Mouse (Mus musculus) lung, adult 18-20 months (tissue): Measurements from ENCODE around the gene Gab3.

Source experiments
- DNase-seq, 2 experiments: peaks; one replicate each; pipeline ENCODE4 v3.0.0; 2022; ENCODE audit warnings: mixed read lengths in 2 of 2

Gab3 gene

DNA sequence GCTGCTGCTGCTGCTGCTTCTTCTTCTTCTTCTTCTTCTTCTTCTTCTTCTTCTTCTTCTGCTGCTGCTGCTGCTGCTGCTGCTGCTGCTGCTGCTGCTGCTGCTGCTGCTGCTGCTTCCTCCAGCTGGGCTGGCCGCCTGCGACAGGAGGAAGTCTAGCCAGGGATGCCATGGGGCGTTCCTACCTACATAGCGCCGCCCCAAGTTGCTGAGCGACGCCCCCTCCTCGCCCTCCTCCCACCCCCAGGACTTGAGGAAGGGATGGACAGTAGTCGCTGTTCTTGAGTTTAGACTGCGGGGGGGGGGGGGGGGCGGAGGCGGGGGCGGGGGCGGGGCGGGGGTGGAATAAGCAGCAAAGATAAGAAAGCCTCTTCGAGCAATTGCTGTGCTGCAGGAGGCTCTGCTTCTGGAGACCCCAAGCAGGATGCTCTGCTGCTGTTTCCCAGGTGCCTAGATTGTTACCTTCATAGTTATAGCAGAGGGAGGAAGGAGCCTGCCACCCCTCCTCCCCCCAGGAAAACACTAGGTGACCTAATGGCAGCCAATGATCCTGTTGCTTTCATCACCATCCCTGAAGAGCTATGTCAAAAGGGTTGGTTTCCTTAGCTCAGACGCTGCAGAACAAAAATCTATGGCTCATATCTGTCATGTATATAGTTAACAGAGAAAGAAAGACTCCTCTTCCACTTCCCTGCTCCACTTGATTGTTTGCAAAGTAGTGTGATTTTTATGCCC is at the start of gene Gab3:
Gab3 (minus strand) TSS at position 685 of the 735 bp plus-strand sequence.
- peak; percentile 64 to 71 for DNase-seq

DNA sequence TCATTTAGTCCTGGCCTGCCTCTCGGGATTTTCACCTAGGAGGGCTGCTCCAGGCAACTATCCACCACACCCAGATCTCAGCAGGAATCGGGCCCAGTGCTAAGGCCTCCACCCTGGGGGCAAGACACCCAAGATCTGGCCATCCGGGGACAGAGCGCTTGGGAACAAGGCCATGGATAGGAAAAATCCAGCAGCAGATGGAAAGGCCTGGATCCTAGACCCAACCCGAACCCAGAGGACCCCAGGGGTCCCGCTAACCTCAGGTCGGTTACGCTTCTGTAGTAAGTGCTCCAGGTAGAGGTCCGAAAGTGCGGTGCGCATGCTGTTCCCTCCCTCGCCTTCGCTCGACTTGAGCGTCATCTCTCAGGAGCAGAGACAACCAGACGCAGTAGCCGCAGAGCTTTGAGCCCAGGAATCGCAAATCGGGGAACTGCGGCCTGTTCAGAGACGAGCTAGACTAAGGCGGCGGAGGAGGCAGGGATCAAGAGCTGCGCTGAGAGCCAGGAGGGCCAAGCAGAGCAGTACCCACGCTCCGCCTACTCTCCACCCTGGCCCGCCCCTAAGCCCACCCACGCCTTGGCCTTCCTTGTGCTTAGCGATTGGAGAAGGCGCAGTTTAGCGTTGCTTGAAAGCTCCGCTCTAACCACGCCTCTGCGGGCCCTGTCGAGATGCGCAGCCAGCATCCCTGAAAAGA is 45.4 kb upstream of the Gab3 start, which contains the start of gene Mpp1:
Mpp1 (minus strand) TSS at position 550 of the 694 bp plus-strand sequence.
- peak; percentile 85 to 89 for DNase-seq

DNA sequence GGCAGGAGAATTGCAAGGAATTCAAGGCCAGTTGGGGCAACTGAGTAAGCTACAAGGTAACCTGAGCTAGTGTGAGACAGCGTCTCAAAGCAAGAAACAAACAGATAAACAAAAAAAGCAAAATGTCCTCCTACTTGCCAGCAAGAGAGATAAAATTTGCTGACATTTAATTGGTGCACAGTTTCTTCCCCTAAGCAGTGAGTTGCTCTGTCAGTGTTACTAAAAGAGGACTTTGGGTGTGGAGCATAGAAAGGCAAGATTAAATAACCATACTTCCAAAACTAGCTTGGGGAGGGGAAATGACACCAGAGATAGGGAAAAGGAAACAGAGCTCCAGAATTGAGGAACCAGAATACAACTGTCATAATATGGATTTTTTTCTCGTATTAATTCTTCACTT is 44.2 kb upstream of the Gab3 start:
- DNase-seq = no peak

DNA sequence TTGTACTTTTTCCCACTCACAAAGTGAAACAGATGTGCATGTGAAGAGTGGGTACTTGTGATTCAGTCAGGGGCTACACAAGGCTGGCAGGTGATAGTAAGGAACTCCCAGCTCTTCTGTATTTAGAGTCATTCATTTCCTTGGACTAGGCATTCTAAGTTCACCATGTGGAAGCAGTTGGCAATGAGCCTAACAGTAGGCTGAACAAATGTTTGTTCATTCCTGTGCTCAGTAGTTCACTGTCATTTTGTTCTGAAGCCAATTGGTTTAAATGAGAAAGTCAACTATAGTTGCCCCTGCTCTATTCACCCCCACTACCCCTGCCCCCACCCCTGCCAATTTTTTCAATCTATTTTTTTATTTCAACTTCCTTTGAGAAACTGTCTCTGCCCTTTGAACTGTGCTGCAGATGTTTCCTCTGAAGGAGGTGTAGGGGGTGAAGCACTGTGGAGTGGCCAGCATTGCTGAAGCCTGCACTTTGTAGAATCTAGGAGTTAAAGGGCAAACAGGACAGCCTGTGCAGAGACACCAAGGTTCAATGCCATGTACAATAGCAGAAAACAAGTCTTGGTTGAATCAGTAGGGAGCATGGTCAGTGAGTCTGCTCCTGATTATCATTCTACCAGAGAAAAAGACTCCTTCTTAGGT is 43.2 kb upstream of the Gab3 start:
- peak in 1 of 2 experiments; percentile 19 for DNase-seq

DNA sequence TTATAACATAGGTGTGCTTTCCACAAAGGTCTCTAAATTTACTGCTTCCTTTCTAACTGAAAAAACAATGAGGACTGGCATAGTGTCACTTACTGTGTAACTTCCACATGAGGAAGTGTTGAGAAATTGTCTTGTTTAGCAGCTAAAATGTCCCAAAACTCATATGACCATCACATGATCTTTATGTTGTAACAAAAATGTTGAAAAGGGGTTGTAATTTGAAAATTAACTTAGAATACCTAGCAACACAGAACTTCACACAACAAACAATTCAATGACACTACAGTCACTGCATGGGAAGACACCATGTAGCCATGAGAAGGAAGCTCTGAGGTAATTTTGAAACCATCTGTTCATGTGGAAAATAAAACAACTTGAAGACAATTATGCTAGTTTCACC is 41.6 kb upstream of the Gab3 start:
- no peak for DNase-seq

DNA sequence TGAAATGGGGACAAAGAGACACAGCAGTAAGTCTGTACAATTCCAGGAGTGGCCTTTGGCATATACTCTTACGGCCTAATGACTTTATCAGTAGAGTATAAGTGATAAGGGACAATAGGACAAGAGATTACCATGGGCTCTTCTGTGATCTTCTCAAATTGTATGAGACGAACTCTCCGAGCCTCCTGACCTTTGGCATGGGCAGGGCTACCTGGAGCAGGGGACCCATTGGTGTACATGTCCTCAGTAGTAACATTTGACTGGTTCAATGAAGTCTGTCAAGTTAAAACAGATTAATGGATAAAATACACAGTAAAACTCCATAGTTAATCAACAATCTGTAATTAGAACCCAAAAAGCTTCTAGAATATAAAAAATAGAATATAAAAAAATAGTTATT is 40.3 kb upstream of the Gab3 start:
- DNase-seq = no peak

DNA sequence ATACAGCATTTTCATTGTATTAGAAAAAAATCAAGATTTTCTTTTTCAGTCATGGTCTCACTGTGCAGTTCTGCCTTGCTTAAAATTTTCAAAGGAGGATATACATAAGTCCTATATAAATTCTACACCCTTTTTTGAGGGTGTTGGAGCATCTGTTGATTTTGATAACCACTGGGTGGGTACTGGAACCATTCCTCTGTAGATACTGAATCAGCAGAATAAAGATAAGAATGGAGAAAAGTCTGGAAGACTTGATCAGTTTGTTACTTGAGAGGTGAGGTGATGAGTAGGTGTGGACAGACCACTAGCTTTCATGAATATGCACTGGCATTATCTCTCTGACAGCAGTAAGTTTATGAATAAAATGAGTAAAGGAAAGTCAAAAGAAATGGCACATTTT is 30.3 kb upstream of the Gab3 start:
- no peak for DNase-seq

DNA sequence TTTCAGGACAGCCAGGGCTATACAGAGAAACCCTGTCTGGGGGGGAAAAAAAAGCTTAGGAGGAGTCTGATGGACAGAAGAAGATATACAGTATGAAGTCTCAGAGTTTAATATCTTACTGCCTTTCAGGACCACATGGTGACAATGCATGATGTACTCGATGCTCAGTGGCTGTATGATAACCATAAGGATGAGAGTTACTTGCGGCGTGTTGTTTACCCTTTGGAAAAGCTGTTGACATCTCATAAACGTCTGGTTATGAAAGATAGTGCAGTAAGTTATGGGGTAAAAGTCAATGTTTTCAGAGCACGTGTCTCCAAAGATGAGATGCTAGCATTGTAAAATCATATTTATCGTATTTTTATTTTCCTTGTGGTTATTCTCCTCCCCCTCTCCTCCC is 17.0 kb upstream of the Gab3 start:
- no peak for DNase-seq

DNA sequence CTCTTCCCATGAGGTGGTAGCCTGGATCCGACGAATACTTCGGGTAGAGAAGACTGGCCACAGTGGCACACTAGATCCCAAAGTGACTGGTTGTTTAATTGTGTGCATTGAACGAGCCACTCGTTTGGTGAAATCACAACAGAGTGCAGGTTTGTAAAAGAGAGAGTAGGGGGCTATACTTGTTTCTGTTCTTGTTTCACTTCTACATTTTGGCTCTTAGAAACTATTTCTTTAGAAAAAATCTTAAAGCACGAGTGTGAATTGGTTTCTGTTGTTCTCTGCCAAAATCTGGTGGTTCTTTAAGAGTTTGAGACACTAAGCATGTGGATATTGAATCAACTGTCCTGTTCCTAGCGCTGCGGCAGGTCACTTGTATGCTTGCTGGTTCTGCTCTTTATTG is 13.5 kb upstream of the Gab3 start:
- no peak for DNase-seq

DNA sequence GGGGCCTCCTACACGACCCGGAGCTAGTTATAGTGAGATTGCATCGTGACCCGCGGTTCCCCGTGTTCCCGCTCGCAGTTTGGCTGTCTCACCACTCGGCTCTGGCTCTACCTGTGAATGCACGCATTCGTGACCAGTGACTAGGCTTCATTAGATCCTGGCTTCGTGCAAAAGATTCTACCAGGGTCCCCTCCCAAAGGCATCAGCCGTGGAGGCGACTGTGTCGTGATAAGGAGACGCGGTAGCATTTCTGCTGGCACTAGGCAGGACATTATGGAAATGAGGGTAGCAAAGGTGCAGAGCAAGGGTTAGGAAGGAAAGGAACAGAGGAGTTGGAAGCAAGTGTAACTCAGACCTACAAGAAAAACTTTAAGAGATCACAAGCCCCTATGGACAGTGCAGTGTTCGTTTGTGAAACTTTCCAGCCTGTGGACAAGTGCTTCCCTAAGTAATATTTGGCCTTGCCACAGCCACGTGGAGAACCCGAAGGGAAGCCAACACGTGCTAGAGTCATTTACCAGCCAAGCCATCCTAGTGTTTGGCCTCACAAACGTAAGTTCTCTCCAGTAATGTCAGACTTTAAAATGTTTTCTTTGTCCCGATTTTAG is 11.0 kb upstream of the Gab3 start:
- DNase-seq = no peak

DNA sequence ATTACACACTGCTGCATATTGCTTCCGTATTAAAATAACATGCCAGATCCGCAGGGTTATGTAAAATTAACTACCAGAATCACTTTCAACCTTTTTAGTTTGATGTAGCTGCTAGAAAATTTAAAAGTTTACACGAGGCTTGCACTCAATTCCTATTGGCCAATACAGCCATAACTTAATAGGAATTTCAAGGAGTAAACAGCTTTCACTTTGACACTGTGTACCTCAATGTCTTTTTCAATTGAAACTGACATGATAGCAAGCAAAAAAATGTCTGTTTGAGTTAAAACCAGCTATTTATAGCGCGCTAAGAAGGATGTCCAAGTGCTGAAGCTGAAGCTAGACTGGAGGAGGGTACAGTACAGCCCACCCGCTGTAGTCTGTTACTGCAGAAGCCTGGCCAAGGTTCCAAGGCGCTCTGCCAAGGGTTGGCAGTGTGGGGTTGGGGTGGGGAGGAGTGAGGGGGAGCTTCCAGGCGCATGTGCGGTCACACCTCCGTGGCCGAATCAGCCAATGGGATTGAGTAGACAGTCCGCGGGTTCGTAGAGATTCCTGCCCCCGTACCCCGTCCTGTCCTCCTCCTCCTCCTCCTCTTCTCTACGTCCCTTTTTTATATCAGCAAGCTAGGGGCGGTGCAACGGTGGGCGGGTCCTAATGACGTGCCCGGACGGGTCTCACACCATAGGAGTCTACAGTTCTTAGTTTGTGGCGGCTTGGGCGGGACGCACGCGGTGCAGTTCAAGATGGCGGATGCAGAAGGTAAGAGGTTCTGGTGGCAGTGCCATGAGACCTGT is 10.3 kb upstream of the Gab3 start, which contains the start of gene Dkc1:
Dkc1 (plus strand) TSS at position 486 of the 794 bp plus-strand sequence.
- peak; percentile 96 to 97 for DNase-seq

DNA sequence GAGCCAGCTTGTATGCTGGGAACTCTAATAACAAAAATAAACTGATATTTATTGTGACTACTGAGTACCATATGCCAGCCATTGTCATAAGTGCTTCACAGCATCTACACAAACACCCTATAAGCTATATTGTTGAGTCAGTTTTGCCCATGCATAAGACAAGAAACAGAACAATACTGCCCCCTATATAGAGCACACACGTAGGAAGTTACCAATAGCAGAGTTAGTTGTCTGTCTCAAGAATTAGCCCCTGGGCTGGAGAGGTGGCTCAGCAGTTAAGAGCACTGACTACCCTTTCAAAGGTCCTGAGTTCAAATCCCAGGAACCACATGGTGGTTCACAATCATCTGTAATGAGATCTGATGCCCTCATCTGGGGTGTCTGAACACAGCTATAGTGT is 396 bp upstream of the Gab3 start:
- DNase-seq = no peak

DNA sequence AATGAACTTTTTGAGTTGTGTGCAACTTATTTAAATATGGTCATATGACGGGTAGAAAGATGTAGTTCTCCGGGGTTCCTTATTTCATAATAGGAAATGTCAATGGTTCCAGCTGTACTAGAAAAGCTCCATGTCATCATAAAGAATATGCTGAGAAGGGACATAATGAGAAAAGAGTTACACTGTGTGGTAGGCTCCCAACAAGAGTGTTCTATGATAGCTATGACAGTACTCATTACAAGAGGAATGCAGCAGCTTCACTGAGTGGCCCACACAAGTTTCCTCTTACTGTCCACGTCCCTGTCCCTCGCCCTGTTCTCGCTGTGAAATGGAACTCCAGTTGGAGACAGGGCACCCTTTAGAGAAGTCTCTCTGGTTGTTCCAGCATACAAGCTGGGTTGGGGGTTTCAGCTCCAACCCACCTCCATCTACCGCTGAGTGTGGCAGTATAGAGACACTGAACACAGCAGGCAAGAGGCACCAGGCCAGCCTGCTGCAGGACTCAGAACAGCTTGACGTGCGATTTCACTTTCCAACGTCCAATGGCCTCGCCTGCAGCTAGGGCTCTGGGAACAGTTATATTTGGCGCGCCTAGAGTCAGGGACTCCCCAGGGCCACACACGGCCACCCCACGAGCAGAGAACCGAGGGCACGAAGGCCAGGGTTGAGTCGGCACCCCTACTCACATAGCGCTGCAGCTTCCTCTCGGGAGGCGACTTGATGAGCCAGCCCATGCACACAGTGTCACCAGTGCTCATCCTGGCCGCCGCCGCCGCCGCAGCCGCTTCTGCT is 1.1 kb downstream of the Gab3 start:
- DNase-seq = peak in 1 of 2 experiments; percentile 5

DNA sequence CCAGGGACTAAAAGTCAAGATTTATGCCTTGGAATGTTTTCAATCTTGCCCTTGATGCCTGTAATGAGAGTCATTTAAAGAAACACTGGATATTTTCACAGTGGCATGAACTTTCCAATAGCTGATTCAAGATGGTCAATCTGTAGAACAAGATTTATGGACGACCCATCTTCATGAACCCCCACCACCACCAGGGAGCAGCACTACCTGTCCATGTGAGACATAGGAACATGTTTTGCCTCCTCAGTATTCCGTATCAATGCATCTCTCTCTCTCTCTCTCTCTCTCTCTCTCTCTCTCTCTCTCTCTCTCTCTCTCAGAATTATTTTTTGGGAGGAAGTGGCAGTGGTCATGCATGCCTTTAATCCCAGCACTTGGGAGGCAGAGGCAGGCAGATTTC is 2.9 kb downstream of the Gab3 start:
- peak in 1 of 2 experiments; percentile 4 for DNase-seq

DNA sequence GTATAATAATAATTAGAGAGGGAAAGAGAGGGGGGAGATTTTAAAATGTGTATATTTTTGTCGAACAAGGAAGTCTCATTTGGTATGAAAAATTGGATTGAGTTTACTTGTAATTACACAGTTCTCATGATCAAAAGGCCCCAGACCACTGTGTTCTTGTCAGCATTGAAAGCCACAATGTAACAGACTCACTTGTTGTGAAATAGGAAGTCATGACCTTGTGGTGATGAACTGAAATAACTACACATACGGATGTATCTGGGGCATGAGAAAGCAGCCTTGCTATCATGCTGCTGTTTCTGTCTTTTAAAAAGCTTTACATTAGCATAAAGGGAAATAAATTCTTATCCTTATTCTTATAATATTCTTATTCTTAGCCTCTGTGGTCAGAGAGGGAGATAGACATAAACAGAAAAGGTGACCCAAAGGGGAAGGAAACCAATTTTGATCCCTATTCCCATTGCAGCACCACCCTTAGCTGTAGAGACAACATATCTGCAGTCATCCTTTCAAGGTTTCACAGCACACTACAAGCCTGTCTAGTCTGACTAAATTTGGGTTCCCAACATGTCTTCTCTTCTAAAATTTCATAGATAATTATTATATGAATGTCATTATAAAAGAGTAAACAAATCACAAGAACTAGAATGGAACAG is 29.0 kb downstream of the Gab3 start:
- no peak for DNase-seq

DNA sequence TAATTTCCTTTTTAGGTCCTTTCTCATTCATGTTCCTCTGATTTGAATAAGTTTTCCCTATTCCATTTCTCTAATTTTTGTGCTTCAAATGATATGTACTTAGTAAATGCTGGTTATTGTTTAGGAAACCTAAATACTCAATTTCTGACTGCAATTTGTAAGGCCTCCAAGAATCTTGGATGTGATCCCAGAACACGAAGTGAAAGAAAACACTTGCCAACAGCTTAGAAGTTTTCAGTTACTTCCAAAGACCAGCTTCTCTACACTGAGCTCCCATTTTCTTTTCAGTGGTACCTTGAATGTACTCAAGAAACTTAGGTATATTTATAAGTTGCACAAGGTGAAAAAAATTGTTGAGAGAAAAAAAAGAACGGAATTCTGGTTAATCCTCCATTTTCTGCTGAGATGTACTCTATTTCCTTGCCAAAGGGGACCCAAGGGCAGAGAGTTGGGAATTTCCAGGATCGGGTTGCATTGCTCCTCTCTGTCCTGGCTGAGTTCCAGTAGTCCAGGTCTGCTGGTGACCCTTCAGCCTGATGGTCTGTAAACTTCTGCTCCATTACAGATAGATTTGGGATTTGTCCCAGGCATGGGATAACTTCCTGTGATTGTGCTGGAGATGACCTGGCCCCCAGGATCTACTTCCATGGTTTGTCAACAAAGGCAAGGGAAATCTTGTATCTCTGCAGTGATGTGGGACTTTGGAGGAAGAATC is 38.2 kb downstream of the Gab3 start:
- DNase-seq = peak in 1 of 2 experiments; percentile 34

DNA sequence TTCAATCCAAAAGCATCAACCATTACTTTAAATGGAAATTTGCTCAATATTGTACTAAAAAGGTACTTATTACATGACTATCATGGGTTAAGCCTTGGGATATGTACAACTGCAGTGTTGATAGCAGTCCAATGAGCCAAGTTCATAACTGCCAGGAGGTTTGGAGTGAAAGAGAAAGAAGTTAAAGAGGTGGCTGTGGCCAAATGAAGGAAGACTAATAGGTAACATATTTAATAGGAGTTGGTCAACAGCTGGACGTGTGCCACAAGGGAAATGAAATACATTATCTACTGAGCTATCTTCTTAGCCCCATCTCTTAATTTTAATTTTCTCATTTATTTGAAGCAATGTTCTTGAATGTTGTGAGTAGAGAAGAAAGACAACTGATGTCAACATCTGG is 39.3 kb downstream of the Gab3 start:
- no peak for DNase-seq

DNA sequence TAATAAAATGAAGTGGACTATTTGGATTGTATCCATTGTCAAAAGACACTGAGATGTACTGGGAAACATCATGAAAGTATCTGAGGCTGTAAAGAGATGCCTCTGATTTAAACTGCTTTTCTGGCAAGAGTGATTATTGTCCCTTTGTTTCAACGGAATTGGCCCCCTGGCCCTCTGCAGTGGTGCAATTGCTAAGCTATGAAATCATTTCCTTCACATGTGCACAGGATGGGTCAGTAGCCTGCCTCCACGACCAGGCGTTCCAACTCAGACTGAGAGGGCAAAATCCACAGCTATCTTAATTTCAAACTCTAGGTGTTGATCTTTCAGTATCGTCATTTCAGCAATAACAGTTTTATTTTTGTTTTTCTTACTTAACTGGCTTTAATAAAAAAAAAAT is 40.7 kb downstream of the Gab3 start:
- DNase-seq = peak; percentile 6 to 30

DNA sequence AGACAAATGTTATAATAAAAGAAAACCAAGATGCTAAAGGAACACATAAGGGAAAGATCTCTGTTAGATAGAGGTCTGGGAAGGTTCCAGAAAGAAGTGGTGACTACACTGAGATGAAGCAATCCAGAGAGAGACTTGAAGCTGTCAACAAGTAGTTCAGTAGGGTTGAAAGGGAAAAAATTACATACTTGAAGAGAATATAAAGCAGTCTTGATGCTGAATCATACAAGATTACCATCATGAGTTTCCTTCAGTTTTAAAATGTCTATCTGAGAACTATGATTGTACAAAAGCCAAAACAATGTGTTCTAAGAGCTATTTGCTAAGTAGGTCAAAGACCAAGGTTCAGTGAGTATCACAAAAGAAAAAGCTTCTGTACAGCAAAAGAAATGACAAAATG is 48.6 kb downstream of the Gab3 start:
- no peak for DNase-seq

DNA sequence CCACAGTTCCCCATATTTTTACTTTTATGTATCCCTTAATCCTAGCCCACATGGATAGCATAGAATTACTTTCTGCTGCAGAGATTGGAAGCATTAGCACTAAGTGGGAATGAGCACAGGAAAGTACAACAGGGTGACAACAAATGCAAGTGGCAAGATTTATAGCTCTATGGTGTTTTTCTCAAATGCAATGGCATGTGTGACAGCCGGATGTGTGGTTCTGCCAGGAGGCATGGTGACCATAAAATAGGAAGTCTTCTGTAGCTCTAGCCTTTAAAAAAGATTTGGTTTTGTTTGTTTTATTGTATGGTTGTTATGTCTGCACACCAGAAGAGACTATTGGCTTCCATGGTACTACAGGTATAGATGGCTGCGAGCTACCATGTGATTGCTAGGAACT is 50.1 kb downstream of the Gab3 start:
- no peak for DNase-seq
